Mouse (Mus musculus): ENCODE measurements around the gene Aff1.

Gene Aff1

DNA sequence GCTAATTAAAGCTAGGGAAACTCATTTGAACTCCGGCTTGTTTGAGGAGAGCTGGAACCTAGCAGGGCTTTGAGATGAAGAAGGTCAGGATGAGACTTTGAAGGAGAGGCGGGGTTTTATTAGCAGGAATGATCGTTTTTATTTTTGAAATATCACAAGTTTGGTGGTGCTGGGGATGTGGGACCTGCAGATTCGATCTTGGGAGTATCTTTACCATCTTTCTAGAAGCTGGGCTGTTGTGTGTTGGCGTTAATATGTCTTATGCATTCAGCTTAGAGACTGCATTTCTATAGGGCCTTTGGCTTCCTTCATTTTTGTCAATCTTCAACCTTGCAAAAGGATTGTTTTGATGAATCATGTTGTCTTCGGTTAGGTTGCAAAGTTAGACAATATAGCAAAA is 1.9 kb downstream of the Aff1 start:
- no peak for DNase-seq

GRCm38 (mm10) chr5:103697875-103698491 is 5.8 kb downstream of the Aff1 start:
- DNase-seq, result no peak

DNA sequence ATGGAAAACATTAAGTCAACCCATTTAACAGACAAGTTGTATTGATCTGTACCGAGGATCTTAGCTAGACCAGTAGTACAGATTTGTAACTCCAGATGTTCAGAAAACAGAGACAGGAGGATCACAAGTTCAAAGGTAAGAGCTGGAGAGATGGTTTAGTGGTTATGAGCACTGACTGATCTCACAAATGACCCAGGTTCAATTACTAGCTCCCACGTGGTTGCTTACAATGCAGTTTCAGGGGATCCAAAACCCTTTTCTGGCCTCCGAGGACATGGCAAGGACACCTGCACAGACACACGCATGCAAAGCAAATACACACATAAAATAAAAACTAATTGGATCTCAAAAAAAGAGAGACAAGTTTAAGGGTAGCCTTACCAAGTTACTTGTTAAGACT is 6.4 kb downstream of the Aff1 start:
- DNase-seq, result no peak

DNA sequence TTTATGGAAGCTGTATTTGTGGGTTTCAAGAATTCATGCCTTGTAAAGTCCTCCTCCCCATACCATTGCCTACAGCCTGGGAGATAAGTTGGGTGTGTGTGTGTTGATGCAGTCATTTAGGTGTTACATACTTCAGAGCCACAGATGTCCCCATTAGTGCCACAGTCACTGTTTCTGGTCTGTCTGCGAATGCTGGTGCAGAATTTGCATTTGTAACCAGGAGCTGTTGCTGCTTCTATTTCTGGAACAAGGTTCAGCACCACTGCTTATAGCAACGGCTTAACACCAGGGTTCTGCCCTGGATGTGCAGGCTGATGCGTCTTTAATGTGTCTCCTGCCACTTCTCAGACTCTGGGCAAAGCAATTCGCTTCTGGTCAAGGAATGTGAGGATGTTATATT is 7.4 kb downstream of the Aff1 start:
- DNase-seq, result no peak

GRCm38 (mm10) chr5:103700661-103701060 is 8.5 kb downstream of the Aff1 start:
- no peak for DNase-seq

DNA sequence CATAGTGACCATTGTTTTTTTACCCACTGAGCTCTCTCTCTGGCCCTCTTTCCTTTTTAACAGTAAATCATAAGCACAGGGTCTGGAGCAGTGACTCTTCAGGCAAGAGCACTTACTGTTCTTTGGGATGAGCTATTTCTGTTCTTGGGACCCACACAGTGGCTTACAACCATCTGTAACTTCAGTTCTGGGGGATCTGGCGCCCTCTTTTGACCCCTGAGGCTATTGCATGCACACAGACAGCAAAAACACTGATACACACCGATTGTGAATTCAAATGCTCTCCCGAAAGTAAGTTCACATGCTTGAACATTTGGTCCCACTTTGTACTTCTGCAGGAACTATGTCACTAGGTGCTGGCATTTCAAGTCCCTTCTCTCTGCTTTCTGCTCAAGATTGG is 9.3 kb downstream of the Aff1 start:
- DNase-seq, result no peak

- no peak for DNase-seq
These were observed 10.4 kb downstream of the Aff1 start for GRCm38 (mm10) chr5:103702527-103702926.

DNA sequence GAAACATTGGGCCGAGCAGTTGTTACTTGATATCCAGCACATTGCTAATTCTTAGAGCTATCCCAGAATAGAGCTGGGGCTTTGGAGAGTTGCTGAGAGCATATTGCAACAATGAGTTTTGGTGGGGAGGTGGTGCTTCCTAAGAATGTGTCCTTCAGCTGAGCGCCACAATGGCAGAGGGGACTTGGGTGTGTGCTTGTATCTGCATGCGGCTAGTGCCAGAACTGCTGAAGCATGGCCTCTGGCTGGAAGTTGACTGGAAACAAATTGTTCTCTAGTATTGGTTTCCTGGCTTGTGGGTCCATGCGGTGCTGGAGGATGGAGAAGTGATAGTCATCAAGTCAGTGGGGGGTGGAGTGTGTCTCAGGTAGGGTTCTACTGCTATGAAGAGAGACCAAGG is 13.2 kb downstream of the Aff1 start:
- DNase-seq, result no peak

GRCm38 (mm10) chr5:103705874-103706273 is 13.7 kb downstream of the Aff1 start:
- DNase-seq, result no peak

- DNase-seq, result no peak
These were observed 16.9 kb downstream of the Aff1 start for GRCm38 (mm10) chr5:103709044-103709443.

- DNase-seq, result no peak
These were observed 19.7 kb downstream of the Aff1 start for GRCm38 (mm10) chr5:103711886-103712285.

GRCm38 (mm10) chr5:103713422-103713821 is 21.2 kb downstream of the Aff1 start:
- no peak for DNase-seq

DNA sequence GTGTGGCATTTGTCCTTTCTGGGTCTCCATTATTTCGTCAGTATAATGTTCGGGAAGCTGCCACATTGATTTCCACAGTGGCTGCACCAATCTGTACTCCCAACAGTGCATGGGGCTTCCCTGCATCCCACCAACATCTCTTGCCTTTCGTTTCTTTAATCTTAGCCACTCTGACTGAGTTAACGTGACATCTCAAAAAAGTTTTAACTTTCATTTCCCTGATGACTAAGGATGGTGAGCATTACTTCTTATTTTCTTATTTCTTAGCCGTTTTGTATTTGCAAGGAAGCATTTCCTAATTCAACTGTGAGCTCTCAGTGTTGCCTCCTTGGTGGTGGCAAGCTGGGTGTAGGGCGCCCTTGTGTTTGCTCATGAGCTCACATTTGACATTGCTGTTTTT is 22.8 kb downstream of the Aff1 start:
- no peak for DNase-seq

DNA sequence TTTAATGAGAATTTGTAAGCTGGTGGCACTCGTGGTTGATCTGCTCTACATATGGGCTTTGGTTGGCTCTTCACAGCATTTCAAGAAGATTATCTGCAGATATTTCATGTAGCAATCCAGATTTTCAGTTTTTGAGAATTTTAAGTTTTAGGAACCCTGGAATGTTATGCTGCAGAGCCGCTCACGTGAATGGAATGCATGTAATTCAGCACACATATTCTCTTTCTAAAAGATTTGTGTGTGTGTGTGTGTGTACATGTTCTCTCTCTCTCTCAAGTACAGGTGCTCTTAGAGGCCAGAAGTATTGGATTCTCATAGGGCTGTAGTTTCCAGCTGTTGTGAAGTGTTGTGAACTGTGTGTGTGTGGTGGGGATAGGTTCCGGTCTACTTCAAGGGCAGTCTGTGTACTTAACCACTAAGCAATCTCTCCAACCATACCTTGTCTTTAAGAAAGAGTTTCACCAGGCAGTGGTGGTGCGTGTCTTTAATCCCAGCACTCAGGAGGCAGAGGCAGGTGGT is 24.7 kb downstream of the Aff1 start:
- DNase-seq, result no peak

DNA sequence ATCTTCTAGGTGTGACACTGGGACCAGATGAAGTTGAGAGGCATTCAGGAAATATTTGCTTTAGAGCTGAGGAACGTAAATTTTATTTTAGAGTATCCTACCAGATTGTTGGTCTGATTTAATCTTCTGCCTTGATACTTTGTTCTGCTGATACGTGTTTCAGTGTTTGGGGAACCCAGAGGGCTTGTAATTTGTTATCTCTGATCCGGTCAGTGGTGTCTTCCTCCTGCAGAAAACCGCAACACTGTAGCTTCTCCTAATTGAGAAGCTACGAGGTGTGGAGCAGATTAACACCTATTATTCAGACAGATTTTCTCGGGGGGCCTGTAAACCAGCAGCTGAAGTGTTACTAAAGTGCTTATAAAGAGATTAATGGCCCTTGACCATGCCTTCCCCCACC is 27.0 kb downstream of the Aff1 start:
- DNase-seq, result no peak

DNA sequence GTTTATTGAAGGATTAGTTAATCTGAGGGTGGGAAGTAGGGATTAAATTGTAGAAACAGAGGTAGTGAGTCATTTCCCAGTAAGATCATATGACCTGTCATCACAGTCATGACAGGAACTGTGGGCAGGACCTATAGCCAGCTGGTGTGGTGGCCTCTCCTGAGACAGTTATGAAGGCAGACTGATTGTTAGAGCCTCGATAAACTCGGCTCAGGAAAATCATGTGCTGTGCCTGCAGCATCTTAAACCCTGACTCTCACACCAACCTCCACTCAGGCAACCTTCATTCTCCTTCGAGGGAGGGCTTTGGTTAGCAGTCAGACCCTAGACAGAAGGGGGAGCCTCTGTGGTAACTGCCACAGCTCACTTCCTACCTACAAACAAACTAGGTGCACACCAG is 27.7 kb downstream of the Aff1 start:
- no peak for DNase-seq

DNA sequence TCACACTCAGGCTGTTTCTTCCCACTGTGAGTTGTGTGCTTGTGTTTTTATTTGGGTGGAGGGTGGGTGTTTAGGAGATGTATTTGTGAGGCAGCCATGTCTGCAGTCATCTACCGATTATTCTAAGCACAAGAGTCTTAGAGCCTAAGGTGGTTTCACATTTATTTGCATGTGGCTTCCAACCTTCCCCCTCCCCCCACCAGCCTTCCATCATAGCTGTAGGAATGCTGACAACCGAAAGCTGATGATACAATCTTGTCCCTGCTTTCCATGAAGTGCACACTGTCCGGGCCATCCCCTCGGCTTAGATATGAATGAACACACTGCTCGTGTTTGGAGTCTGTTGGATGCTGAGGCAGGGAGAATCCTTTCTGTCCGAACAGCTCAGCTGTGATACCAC is 28.8 kb downstream of the Aff1 start:
- DNase-seq, result no peak

- DNase-seq, result no peak
These were observed 29.3 kb downstream of the Aff1 start for GRCm38 (mm10) chr5:103721490-103721889.

- DNase-seq, result no peak
These were observed 30.5 kb downstream of the Aff1 start for GRCm38 (mm10) chr5:103722721-103723120.

GRCm38 (mm10) chr5:103724384-103724783 is 32.2 kb downstream of the Aff1 start:
- no peak for DNase-seq

DNA sequence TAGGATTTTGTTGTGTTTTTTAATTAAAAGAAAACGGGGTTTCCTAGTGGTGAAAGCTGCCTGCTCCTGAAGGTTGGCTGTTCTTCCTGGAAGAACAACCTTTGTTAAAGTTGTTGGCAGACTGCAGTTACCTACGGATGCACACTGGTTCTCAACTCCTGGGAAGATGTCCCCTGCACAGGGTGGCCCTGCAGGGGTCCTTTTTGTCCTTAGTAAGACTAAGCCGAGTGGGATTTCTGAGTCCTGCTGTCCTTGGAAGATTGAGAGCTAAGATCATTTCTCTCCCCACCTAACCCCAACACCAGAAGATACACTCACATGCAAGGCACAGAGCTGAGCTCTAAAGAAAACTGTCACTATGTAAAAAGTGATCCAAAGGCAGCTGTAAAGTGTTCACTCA is 32.6 kb downstream of the Aff1 start:
- no peak for DNase-seq

DNA sequence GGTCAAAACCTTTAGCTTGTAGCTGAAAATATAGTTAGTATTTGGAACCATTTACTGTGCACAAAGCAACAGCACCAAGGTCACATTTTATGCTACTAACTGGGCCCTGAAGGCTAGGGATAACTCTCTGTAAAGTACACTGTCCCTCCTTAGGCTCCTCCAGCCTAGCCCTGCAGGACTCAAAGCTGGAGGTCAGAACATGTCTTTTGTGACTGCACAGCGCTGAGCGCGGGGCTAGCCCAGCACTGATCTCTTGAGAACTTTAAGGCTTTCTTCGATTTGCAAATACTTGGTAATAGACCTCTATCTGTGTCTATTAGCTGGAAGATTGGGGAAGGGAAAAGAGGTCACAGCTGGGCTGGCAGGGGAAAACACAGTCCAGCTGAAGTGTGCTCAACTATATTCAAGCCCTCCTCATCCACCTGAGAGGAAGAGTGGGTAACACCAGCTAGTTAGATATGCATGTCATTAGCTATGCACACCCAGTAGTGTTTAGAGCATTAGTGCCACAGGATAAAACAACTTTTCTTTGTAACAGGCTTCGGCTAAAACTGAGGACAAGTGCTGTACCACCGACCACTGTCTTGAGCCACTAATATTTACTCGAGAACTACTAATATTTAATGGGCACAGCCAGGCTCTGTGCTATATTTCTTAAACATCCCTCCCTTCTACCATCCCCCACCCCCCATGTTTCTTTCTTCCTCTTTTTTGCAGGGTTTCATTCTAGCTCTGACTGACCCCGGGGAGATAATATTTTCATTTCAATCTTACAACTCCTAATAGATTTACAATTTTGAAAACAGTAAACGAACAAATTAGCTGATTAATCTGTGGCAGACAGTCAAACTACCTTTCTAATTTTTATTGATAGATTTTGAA is 33.3 kb downstream of the Aff1 start:
- DNase-seq, result no peak

GRCm38 (mm10) chr5:103726281-103726938 is 34.2 kb downstream of the Aff1 start:
- no peak for DNase-seq

Measured in kidney, adult 11 months (tissue).